Mouse (Mus musculus) embryonic fibroblast, embryonic 13.5 days (primary cell): ENCODE measurements at regions not wholly inside any gene's neighbourhood (a gene's known extent, or its start where the extent isn't known, plus 50 kb on each side); places are given as distances from the start of the nearest gene placed in this dataset.

ENCODE experiments used
- CTCF ChIP-seq: IDR thresholded peaks from 2 replicates; pipeline ENCODE4 v1.5.1; 2011; ENCODE audit warnings: mild to moderate bottlenecking, control low read depth, low read length, moderate library complexity, borderline replicate concordance; ENCODE audit not compliant: insufficient read depth
- POLR2A ChIP-seq: IDR thresholded peaks from 2 replicates; pipeline ENCODE4 v1.6.1; 2011; ENCODE audit warnings: low read depth, mild to moderate bottlenecking, control low read depth, low read length, moderate library complexity

DNA sequence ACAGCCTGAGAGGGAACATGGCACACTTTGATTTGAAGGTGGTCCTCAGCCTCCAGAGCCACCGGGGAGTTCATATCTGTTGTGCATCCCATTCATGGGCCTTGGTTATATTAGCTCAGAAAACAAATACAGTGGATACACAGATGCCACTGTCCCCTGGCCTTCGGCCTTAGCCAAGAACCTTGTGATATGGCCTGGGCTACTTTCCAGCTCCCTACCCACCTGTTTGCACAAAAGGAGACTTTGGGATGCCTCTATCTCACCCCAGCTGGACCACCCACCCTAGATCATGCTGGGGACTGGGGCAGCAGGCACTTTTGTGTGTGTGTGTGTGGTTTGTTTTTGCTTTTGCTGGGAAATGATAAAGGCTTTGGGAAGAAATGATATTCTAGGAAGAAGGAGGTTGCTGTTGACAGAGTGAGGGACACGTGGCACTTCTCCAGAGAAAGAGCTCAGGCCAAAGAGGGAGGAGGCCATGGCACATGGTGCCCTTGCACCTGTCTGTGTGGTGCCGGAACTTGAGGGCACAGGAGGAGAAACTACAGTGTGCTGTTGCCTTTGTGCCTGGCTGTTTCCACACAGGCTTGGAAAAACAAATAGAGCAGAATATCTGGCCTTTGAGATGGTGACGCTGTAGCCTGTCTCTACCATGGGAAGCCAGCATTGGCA is 135.6 kb upstream of the Id2 start:
- TF ChIP-seq POLR2A = no peak
- no peak for TF ChIP-seq CTCF
